Mouse (Mus musculus): ENCODE measurements around the gene Olfr1412. TPM values are rescaled to one million over a fixed set of nuclear protein-coding genes. Genes with fewer than 3 reads are reported as not detected.

Olfr1412 gene
- polyA plus RNA-seq, 1 experiment = not detected

GRCm38 (mm10) chr1:92633726-92634125 lies 48.1 kb downstream of the Olfr1412 start:
- no peak overlapping the region for H3K4me3 ChIP-seq (ENCODE audit: low read depth, low read length)
- H3K9me3 ChIP-seq (replicated peaks; ENCODE audit: control insufficient read depth, insufficient read depth, low read length, poor library complexity, severe bottlenecking) = no peaks in the 10 kb centered on the region
- H3K9ac ChIP-seq (ENCODE audit: low read depth, poor library complexity, severe bottlenecking) = no peak overlapping the region
- TF ChIP-seq EP300 (IDR thresholded peaks at IDR 0.05; ENCODE audit: insufficient read depth, low read depth, low read length) = no peak
- TF ChIP-seq CTCF (IDR thresholded peaks at IDR 0.05; ENCODE audit: low read depth, low read length) = no peak
- no peak for TF ChIP-seq POLR2A (IDR thresholded peaks at IDR 0.05; ENCODE audit: insufficient read depth, low read length)
- H3K27me3 ChIP-seq (ENCODE audit: control insufficient read depth, insufficient read depth, low read length, poor library complexity, severe bottlenecking) = no peaks in the 10 kb centered on the region
- H3K36me3 ChIP-seq (ENCODE audit: control insufficient read depth, insufficient read depth, low read length, poor library complexity, severe bottlenecking) = no peaks in the 10 kb centered on the region
- peaks cover 2% of the 10 kb centered on the region for H3K4me1 ChIP-seq (ENCODE audit: control insufficient read depth, insufficient read depth, low read length)
- no peak overlapping the region for H3K27ac ChIP-seq (ENCODE audit: insufficient read depth, low read length)

GRCm38 (mm10) chr1:92634569-92634968 lies 49.0 kb downstream of the Olfr1412 start:
- Histone ChIP-seq H3K27ac (ENCODE audit: insufficient read depth, low read length) (no peak overlapping the region), H3K4me1 (ENCODE audit: control insufficient read depth, insufficient read depth, low read length) (peaks cover 2% of the 10 kb centered on the region), H3K27me3 (ENCODE audit: control insufficient read depth, insufficient read depth, low read length, poor library complexity, severe bottlenecking) (no peaks in the 10 kb centered on the region), H3K9me3 (replicated peaks; ENCODE audit: control insufficient read depth, insufficient read depth, low read length, poor library complexity, severe bottlenecking) (no peaks in the 10 kb centered on the region), H3K4me3 (ENCODE audit: low read depth, low read length) (no peak overlapping the region), H3K9ac (ENCODE audit: low read depth, poor library complexity, severe bottlenecking) (no peak overlapping the region), H3K36me3 (ENCODE audit: control insufficient read depth, insufficient read depth, low read length, poor library complexity, severe bottlenecking) (no peaks in the 10 kb centered on the region)
- TF ChIP-seq POLR2A (IDR thresholded peaks at IDR 0.05; ENCODE audit: insufficient read depth, low read length) (no peak), EP300 (IDR thresholded peaks at IDR 0.05; ENCODE audit: insufficient read depth, low read depth, low read length) (no peak), CTCF (IDR thresholded peaks at IDR 0.05; ENCODE audit: low read depth, low read length) (no peak)

DNA sequence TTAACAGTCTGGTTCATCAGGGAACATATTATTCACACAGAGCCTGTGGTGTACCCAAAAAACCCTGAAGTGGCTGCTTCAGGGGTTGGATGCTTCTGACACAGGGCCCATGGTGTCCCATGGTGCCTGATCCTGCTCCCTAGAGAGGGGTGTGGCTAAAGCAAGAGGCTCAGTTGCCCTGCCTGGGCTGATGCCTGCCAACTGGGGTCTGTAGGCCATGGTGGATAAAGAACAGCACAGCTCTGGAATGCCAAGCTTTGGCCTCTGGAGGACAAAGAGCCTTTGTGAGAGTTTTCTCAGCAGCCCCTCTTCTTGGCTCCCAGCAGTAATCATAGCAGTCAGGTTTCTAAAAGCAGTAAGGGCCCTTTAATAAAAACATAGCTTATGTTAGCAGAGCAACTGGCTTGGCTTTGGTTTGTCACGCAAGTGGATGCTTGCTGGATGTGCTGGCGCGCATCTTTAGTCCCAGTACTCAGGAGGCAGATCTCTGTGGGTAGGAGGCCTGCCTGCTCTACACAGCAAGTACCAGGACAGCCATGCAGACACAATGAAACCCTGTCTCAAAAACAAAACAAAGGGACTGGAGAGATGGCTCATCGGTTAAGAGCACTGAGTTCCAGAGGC lies 49.5 kb downstream of the Olfr1412 start:
- TF ChIP-seq CTCF (IDR thresholded peaks at IDR 0.05; ENCODE audit: low read depth, low read length) (no peak), EP300 (IDR thresholded peaks at IDR 0.05; ENCODE audit: insufficient read depth, low read depth, low read length) (no peak), POLR2A (IDR thresholded peaks at IDR 0.05; ENCODE audit: insufficient read depth, low read length) (no peak)
- H3K27ac ChIP-seq (ENCODE audit: insufficient read depth, low read length) = no peak overlapping the region

DNA sequence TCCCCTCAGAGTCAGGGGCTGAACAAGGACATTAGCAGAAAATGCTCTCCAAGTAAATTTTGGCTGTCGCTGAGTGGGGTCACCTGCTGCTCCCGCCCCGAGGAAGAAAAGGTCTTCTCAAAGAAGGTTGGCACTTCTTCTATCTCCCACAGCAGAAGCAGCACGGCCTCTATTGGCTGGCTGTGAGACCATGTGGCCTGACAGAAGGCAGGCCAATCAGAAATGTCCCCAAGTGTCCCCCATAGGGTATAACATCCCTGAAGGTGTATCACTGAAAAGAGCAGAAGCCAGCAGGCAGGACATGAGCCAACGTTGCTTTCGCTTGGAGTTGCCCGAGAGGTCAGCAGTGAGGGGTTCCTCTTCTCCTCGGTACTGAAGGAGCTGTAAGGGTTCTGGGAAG lies 50.4 kb downstream of the Olfr1412 start:
- Histone ChIP-seq H3K9me3 (replicated peaks; ENCODE audit: control insufficient read depth, insufficient read depth, low read length, poor library complexity, severe bottlenecking) (no peaks in the 10 kb centered on the region), H3K27me3 (ENCODE audit: control insufficient read depth, insufficient read depth, low read length, poor library complexity, severe bottlenecking) (no peaks in the 10 kb centered on the region), H3K36me3 (ENCODE audit: control insufficient read depth, insufficient read depth, low read length, poor library complexity, severe bottlenecking) (no peaks in the 10 kb centered on the region), H3K9ac (ENCODE audit: low read depth, poor library complexity, severe bottlenecking) (no peak overlapping the region), H3K4me1 (ENCODE audit: control insufficient read depth, insufficient read depth, low read length) (peaks cover 5% of the 10 kb centered on the region), H3K4me3 (ENCODE audit: low read depth, low read length) (no peak overlapping the region), H3K27ac (ENCODE audit: insufficient read depth, low read length) (no peak overlapping the region)
- TF ChIP-seq EP300 (IDR thresholded peaks at IDR 0.05; ENCODE audit: insufficient read depth, low read depth, low read length) (no peak), CTCF (IDR thresholded peaks at IDR 0.05; ENCODE audit: low read depth, low read length) (no peak), POLR2A (IDR thresholded peaks at IDR 0.05; ENCODE audit: insufficient read depth, low read length) (no peak)

More for the DNA sequence above, 49.5 kb downstream of the Olfr1412 start:
- peaks cover 2% of the 10 kb centered on the region for H3K4me1 ChIP-seq (ENCODE audit: control insufficient read depth, insufficient read depth, low read length)
- H3K27me3 ChIP-seq (ENCODE audit: control insufficient read depth, insufficient read depth, low read length, poor library complexity, severe bottlenecking) = no peaks in the 10 kb centered on the region
- no peak overlapping the region for H3K4me3 ChIP-seq (ENCODE audit: low read depth, low read length)
- H3K9me3 ChIP-seq (replicated peaks; ENCODE audit: control insufficient read depth, insufficient read depth, low read length, poor library complexity, severe bottlenecking) = no peaks in the 10 kb centered on the region
- no peak overlapping the region for H3K9ac ChIP-seq (ENCODE audit: low read depth, poor library complexity, severe bottlenecking)
- no peaks in the 10 kb centered on the region for H3K36me3 ChIP-seq (ENCODE audit: control insufficient read depth, insufficient read depth, low read length, poor library complexity, severe bottlenecking)

DNA sequence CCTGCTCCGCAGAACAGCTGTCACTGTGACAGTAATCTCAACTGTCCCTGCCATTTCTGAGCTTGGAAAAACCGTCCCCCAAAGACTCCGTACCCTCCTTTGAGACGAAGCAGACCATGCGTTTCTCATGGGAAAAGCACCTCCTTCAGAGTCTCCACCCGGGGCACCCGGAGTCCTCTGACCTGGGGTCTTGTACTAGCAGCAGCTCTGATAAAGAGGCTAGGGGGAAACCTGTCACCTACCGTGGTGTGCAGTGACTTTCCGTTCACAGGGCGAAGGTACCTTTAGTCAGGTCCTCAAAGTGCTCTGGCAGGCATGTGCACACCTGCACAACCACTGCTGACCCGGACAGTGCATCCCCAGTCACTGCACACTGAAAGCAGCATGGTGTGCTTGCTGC lies 51.1 kb downstream of the Olfr1412 start:
- TF ChIP-seq EP300 (IDR thresholded peaks at IDR 0.05; ENCODE audit: insufficient read depth, low read depth, low read length) = no peak
- no peak for TF ChIP-seq CTCF (IDR thresholded peaks at IDR 0.05; ENCODE audit: low read depth, low read length)

DNA sequence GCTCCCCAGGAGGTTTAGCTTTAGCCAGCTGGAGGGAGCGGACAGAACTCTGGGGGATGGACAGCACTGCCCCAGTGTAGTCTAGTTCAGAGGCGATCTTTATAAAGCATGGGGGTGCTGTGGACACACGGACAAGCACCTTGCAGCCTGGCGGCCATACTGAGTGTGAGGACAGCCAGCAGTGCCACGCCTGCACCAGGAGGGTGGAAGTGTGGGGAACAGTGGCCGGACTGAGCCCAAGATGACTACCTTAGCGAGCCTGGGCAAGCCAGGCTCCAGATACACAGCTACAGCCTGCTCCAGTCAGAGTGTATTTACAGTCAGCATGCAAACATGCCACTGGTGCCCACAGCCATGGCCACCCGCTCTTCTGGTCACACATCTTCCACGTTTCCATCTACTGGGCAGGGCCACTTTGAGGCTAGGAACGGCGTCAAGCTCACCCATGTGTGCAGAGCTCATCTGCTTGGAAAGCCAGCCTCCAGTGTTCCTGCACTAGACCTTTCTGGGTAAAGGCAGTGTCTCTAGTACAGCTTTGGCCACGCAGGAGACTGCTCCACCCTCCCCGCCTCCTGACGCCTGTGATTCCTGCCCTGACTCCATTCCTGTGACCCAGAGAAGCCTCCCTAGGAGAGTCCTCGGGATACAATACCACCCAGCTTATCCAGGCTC lies 52.1 kb downstream of the Olfr1412 start:
- H3K36me3 ChIP-seq (ENCODE audit: control insufficient read depth, insufficient read depth, low read length, poor library complexity, severe bottlenecking) = no peaks in the 10 kb centered on the region
- no peaks in the 10 kb centered on the region for H3K9me3 ChIP-seq (replicated peaks; ENCODE audit: control insufficient read depth, insufficient read depth, low read length, poor library complexity, severe bottlenecking)
- no peaks in the 10 kb centered on the region for H3K27me3 ChIP-seq (ENCODE audit: control insufficient read depth, insufficient read depth, low read length, poor library complexity, severe bottlenecking)
- H3K27ac ChIP-seq (ENCODE audit: insufficient read depth, low read length) = no peak overlapping the region
- TF ChIP-seq EP300 (IDR thresholded peaks at IDR 0.05; ENCODE audit: insufficient read depth, low read depth, low read length) (no peak), CTCF (IDR thresholded peaks at IDR 0.05; ENCODE audit: low read depth, low read length) (no peak), POLR2A (IDR thresholded peaks at IDR 0.05; ENCODE audit: insufficient read depth, low read length) (no peak)
- peaks cover 5% of the 10 kb centered on the region for H3K4me1 ChIP-seq (ENCODE audit: control insufficient read depth, insufficient read depth, low read length)
- no peak overlapping the region for H3K9ac ChIP-seq (ENCODE audit: low read depth, poor library complexity, severe bottlenecking)
- H3K4me3 ChIP-seq (ENCODE audit: low read depth, low read length) = no peak overlapping the region

More for the DNA sequence above, 51.1 kb downstream of the Olfr1412 start:
- Histone ChIP-seq H3K9me3 (replicated peaks; ENCODE audit: control insufficient read depth, insufficient read depth, low read length, poor library complexity, severe bottlenecking) (no peaks in the 10 kb centered on the region), H3K36me3 (ENCODE audit: control insufficient read depth, insufficient read depth, low read length, poor library complexity, severe bottlenecking) (no peaks in the 10 kb centered on the region), H3K27ac (ENCODE audit: insufficient read depth, low read length) (no peak overlapping the region), H3K9ac (ENCODE audit: low read depth, poor library complexity, severe bottlenecking) (no peak overlapping the region), H3K4me3 (ENCODE audit: low read depth, low read length) (no peak overlapping the region), H3K27me3 (ENCODE audit: control insufficient read depth, insufficient read depth, low read length, poor library complexity, severe bottlenecking) (no peaks in the 10 kb centered on the region), H3K4me1 (ENCODE audit: control insufficient read depth, insufficient read depth, low read length) (peaks cover 5% of the 10 kb centered on the region)
